Mouse (Mus musculus): ENCODE data around the gene Mpig6b. TPM values are rescaled to one million over a fixed set of nuclear protein-coding genes. Genes with fewer than 3 reads are reported as not detected.

Gene Mpig6b
- polyA plus RNA-seq, 1 experiment = 0.48 TPM

DNA sequence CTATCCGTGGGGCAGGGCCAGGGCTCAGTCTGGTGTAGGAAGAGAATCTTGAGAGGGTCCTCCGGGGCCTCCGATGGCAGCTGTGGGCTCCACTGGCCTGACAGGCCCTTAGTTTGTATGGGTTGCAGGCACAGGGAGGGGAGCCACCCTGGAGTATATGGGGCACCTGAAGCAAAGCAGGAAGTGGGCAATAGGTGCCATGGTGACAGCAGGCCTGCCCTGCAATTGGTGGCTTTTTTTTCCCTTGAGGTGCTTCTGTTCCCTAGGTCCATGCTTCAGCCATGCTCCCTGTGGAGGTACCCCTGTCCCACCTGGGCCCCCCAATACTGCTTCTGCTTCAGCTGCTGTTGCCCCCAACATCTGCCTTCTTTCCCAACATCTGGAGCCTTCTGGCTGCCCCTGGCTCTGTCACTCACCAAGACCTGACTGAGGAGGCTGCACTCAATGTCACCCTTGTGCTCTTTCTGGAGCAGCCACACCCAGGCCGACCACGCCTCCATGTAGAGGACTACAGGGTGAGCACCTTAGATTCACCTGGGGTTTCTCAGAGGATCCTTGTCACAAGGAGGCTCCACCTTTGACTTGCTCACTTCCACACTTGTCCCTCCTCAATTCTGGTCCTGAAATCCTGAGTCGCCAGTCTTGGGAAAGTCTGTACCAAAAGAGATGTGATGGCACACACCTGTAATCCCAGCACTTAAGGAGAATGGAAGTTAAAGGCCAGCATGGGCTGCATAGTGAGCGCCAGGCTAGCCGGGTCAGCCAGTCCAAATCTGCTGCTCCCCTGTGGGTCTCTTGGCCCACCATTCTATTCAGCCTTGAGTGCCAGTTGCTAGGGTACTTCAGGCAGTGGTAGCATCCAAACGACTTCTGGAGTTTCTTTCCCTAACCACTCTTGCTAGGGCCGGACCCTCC lies 48.9 kb downstream of the Mpig6b start:
- DNase-seq (ENCODE audit: low spot score) = no peak

- DNase-seq (ENCODE audit: low spot score) = no peak
Observed at GRCm38 (mm10) chr17:35016376-35016775, 49.6 kb downstream of the Mpig6b start, which contains the start of gene Vwa7. Gene Vwa7 (plus strand): TSS chr17:35016579.

- DNase-seq (ENCODE audit: low spot score) = no peak
Observed at GRCm38 (mm10) chr17:35015296-35015695, 50.7 kb downstream of the Mpig6b start.

DNA sequence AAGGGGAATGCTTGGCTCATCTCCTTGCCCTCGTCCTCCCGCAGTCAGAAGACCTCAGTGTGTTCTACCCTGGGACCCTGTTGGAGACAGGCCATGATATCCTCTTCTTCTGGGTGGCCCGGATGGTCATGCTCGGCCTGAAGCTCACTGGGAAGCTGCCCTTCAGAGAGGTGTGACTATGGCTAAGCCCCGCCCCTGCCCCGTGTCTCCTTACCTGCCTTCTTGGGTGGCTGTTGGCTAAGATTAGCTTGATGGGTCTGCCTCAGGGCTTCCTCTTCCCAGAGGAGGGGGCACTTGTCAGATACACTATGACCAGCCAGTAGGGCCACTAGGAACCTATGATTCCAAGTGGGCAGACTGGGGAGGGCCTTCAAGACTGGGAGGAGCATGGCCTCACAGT lies 52.8 kb downstream of the Mpig6b start:
- no peak for DNase-seq (ENCODE audit: low spot score)

Other genes with a start within 250 kb of the Mpig6b start
- gene Stk19, start 229.2 kb downstream of the Mpig6b start, polyA plus RNA-seq (2012; rRNA removed) = 37.0 and 47.5 TPM in 2 replicates
- 32.3 and 45.6 TPM in 2 replicates for gene Dxo, start 229.2 kb downstream of the Mpig6b start, polyA plus RNA-seq (2012; rRNA removed)
- 50.3 and 58.0 TPM in 2 replicates for gene Skiv2l, start 216.0 kb downstream of the Mpig6b start, polyA plus RNA-seq (2012; rRNA removed)
- gene Nelfe, start 215.8 kb downstream of the Mpig6b start, polyA plus RNA-seq (2012; rRNA removed) = 50.4 and 50.6 TPM in 2 replicates
- 35.7 and 41.6 TPM in 2 replicates for gene Cfb, start 203.7 kb downstream of the Mpig6b start, polyA plus RNA-seq (2012; rRNA removed)
- 6.6 and 8.5 TPM in 2 replicates for gene Zbtb12, start 186.7 kb downstream of the Mpig6b start, polyA plus RNA-seq (2012; rRNA removed)
- gene Gm20547, start 184.1 kb downstream of the Mpig6b start, polyA plus RNA-seq (2012; rRNA removed) = 0.04 TPM in 1 of 2 replicates, not detected in the other
- gene C2, start 167.9 kb downstream of the Mpig6b start, polyA plus RNA-seq (2012; rRNA removed) = 43.0 and 45.6 TPM in 2 replicates
- gene Ehmt2, start 167.7 kb downstream of the Mpig6b start, polyA plus RNA-seq (2012; rRNA removed) = 124 and 129 TPM in 2 replicates
- gene Slc44a4, start 151.7 kb downstream of the Mpig6b start, polyA plus RNA-seq (2012; rRNA removed) = 4.5 and 5.1 TPM in 2 replicates
- gene Neu1, start 134.9 kb downstream of the Mpig6b start, polyA plus RNA-seq (2012; rRNA removed) = 27.9 and 32.0 TPM in 2 replicates
- gene Hspa1b, start 106.9 kb downstream of the Mpig6b start, polyA plus RNA-seq (2012; rRNA removed) = 100 and 116 TPM in 2 replicates
- not detected in 2 replicates for gene Gm20481, start 96.3 kb downstream of the Mpig6b start, polyA plus RNA-seq (2012; rRNA removed)
- gene Hspa1a, start 94.0 kb downstream of the Mpig6b start, polyA plus RNA-seq (2012; rRNA removed) = 52.7 and 54.4 TPM in 2 replicates
- 0.47 and 0.54 TPM in 2 replicates for gene Hspa1l, start 93.5 kb downstream of the Mpig6b start, polyA plus RNA-seq (2012; rRNA removed)
- gene Lsm2, start 84.3 kb downstream of the Mpig6b start, polyA plus RNA-seq (2012; rRNA removed) = 47.8 and 58.4 TPM in 2 replicates
- 49.8 and 53.0 TPM in 2 replicates for gene Vars, start 65.2 kb downstream of the Mpig6b start, polyA plus RNA-seq (2012; rRNA removed)
- gene Vwa7, start 49.6 kb downstream of the Mpig6b start, polyA plus RNA-seq (2012; rRNA removed) = 5.2 and 6.1 TPM in 2 replicates
- 0.77 and 0.81 TPM in 2 replicates for gene Sapcd1, start 38.2 kb downstream of the Mpig6b start, polyA plus RNA-seq (2012; rRNA removed)
- gene Msh5, start 19.4 kb downstream of the Mpig6b start, polyA plus RNA-seq (2012; rRNA removed) = 1.2 and 1.4 TPM in 2 replicates
- 149 and 191 TPM in 2 replicates for gene Clic1, start 16.2 kb downstream of the Mpig6b start, polyA plus RNA-seq (2012; rRNA removed)
- gene Ddah2, start 7.1 kb downstream of the Mpig6b start, polyA plus RNA-seq (2012; rRNA removed) = 60.5 and 68.6 TPM in 2 replicates
- gene Ly6g6c, start 796 bp downstream of the Mpig6b start, polyA plus RNA-seq (2012; rRNA removed) = 0.26 and 0.37 TPM in 2 replicates
- 9.5 and 12.9 TPM in 2 replicates for gene Ly6g6e, start 10.7 kb upstream of the Mpig6b start, polyA plus RNA-seq (2012; rRNA removed)
- gene Ly6g6d, start 11.9 kb upstream of the Mpig6b start, polyA plus RNA-seq (2012; rRNA removed) = 5.4 and 5.8 TPM in 2 replicates
- 0.15 TPM in 1 of 2 replicates, not detected in the other for gene Ly6g6f, start 19.4 kb upstream of the Mpig6b start, polyA plus RNA-seq (2012; rRNA removed)
- gene Abhd16a, start 23.1 kb upstream of the Mpig6b start, polyA plus RNA-seq (2012; rRNA removed) = 104 and 114 TPM in 2 replicates
- not detected in 2 replicates for gene Ly6g5c, start 42.1 kb upstream of the Mpig6b start, polyA plus RNA-seq (2012; rRNA removed)
- gene Ly6g5b, start 49.2 kb upstream of the Mpig6b start, polyA plus RNA-seq (2012; rRNA removed) = 1.0 and 1.2 TPM in 2 replicates
- 16.2 and 19.3 TPM in 2 replicates for gene Gpank1, start 55.3 kb upstream of the Mpig6b start, polyA plus RNA-seq (2012; rRNA removed)
- gene Csnk2b, start 55.9 kb upstream of the Mpig6b start, polyA plus RNA-seq (2012; rRNA removed) = 116 and 122 TPM in 2 replicates
- gene D17H6S53E, start 60.2 kb upstream of the Mpig6b start, polyA plus RNA-seq (2012; rRNA removed) = 10.2 and 12.6 TPM in 2 replicates
- gene Apom, start 65.9 kb upstream of the Mpig6b start, polyA plus RNA-seq (2012; rRNA removed) = 0.22 and 0.29 TPM in 2 replicates
- 130 and 136 TPM in 2 replicates for gene Bag6, start 69.0 kb upstream of the Mpig6b start, polyA plus RNA-seq (2012; rRNA removed)
- gene Prrc2a, start 98.7 kb upstream of the Mpig6b start, polyA plus RNA-seq (2012; rRNA removed) = 170 and 213 TPM in 2 replicates
- gene Aif1, start 109.9 kb upstream of the Mpig6b start, polyA plus RNA-seq (2012; rRNA removed) = 11.2 and 13.3 TPM in 2 replicates
- gene Lst1, start 122.3 kb upstream of the Mpig6b start, polyA plus RNA-seq (2012; rRNA removed) = 20.4 and 23.0 TPM in 2 replicates
- gene Ltb, start 128.3 kb upstream of the Mpig6b start, polyA plus RNA-seq (2012; rRNA removed) = 2.6 and 3.5 TPM in 2 replicates
- gene Tnf, start 135.8 kb upstream of the Mpig6b start, polyA plus RNA-seq (2012; rRNA removed) = 0.55 and 0.83 TPM in 2 replicates
- gene Lta, start 139.2 kb upstream of the Mpig6b start, polyA plus RNA-seq (2012; rRNA removed) = 0.29 and 0.43 TPM in 2 replicates
- 0.18 TPM in 1 of 2 replicates, not detected in the other for gene Gm16181, start 154.7 kb upstream of the Mpig6b start, polyA plus RNA-seq (2012; rRNA removed)
- 11.9 and 14.5 TPM in 2 replicates for gene Atp6v1g2, start 167.5 kb upstream of the Mpig6b start, polyA plus RNA-seq (2012; rRNA removed)
- 14.0 and 15.4 TPM in 2 replicates for gene Nfkbil1, start 169.6 kb upstream of the Mpig6b start, polyA plus RNA-seq (2012; rRNA removed)
- gene Ddx39b, start 175.6 kb upstream of the Mpig6b start, polyA plus RNA-seq (2012; rRNA removed) = 314 and 350 TPM in 2 replicates
- gene H2-D1, start 196.5 kb upstream of the Mpig6b start, polyA plus RNA-seq (2012; rRNA removed) = 589 and 606 TPM in 2 replicates